Comparison of ENCODE assay signal across 9 mouse cellular contexts in genomic region chr3:116126508-116127190, GRCm38 (mm10). TPM values are rescaled to one million over a fixed set of nuclear protein-coding genes. Genes with fewer than 3 reads are reported as not detected.
A peak's percentile ranks its signal among the peaks of the same experiment; 100 is the strongest.
DNase-seq lines count a peak whose midpoint lies in the region; ATAC-seq lines count a peak whose summit lies in the region.
"Had no signal": no experiment of that assay in that cellular context is flagged by ENCODE, and none has a peak within 500 bp of the region (broad histone marks: within the 10 kb centered on the region; RNA-seq: fewer than 3 reads in every experiment).

No protein-coding gene starts in this region.

- peak; percentile 66; the same call in 1 of the 2 replicates for ATAC-seq in heart, embryonic 13.5 days (ENCODE audit: extremely low read depth, insufficient number of reproducible peaks, low FRiP score, low TSS enrichment)
- peak; percentile 43; the same call in 1 of the 2 replicates for ATAC-seq in liver, embryonic 11.5 days (replicated peaks; ENCODE audit: low FRiP score)

- peaks cover 30% of the 10 kb centered on the region for H3K36me3 ChIP-seq in heart, embryonic 13.5 days
- H3K36me3 ChIP-seq in liver, embryonic 11.5 days (ENCODE audit: control insufficient read depth, insufficient read depth, low read length) = peaks cover 2% of the 10 kb centered on the region; the same call in 1 of the 2 replicates

- peaks cover 17% of the 10 kb centered on the region for H3K4me1 ChIP-seq in heart, embryonic 13.5 days
- H3K4me1 ChIP-seq in liver, embryonic 11.5 days (replicated peaks; ENCODE audit: control insufficient read depth, insufficient read depth, low read length) = no peaks in the 10 kb centered on the region; the same call in 1 of the 2 replicates

- 29% methylated on average over 7 of the region's 7 CpGs for WGBS in heart, embryonic 13.5 days
- WGBS in liver, embryonic 11.5 days = 62% methylated on average over 7 of the region's 7 CpGs

- H3K4me3 ChIP-seq in heart, embryonic 13.5 days = peak overlapping the region; percentile 63
- peak overlapping the region; percentile 43 for H3K4me3 ChIP-seq in liver, embryonic 11.5 days (ENCODE audit: low read depth, low read length)

- H3K9ac ChIP-seq in heart, embryonic 13.5 days = peak overlapping the region; percentile 85
- H3K9ac ChIP-seq in liver, embryonic 11.5 days (ENCODE audit: low read depth, low read length) = no peak overlapping the region

- H3K9me3 ChIP-seq in heart, embryonic 13.5 days = no peaks in the 10 kb centered on the region
- no peaks in the 10 kb centered on the region for H3K9me3 ChIP-seq in liver, embryonic 11.5 days (ENCODE audit: control insufficient read depth, low read length)

- peak; percentile 64 for DNase-seq in Muller cell, postnatal 12 days (ENCODE audit: inconsistent ontology term)
- peak; percentile 27 for DNase-seq in R1 (ENCODE audit: low read depth, low spot score)
- DNase-seq in liver, embryonic 11.5 days (ENCODE audit: low spot score) = no peak
- no peak for DNase-seq in frontal cortex, postnatal 36 days (ENCODE audit: low spot score in 2 of 2)
- DNase-seq in layer of hippocampus, postnatal 36 days = no peak
- DNase-seq in ovary, adult 18-20 months (ENCODE audit: low spot score) = no peak
- DNase-seq in left cerebral cortex, adult 11 months (ENCODE audit: low spot score) = no peak
- DNase-seq: adrenal gland, postnatal 14 days had no signal

- H3K27ac ChIP-seq in heart, embryonic 13.5 days (replicated peaks) = peak overlapping the region; percentile 93
- H3K27ac ChIP-seq in liver, embryonic 11.5 days (ENCODE audit: low read depth, low read length) = peak overlapping the region; percentile 53; the same call in 1 of the 2 replicates

- H3K4me2 ChIP-seq in heart, embryonic 13.5 days = peak overlapping the region; percentile 73
- peak overlapping the region; percentile 57 for H3K4me2 ChIP-seq in liver, embryonic 11.5 days

- H3K27me3 ChIP-seq in heart, embryonic 13.5 days (replicated peaks) = no peaks in the 10 kb centered on the region
- no peaks in the 10 kb centered on the region for H3K27me3 ChIP-seq in liver, embryonic 11.5 days (replicated peaks; ENCODE audit: control insufficient read depth, insufficient read depth, low read length)

RNA-seq across cellular contexts. Expression of gene Vcam1, which starts 2.8 kb away (rescaled TPM):
- polyA plus RNA-seq in heart, embryonic 13.5 days (2015; fragmentation: Nextera tagmentation; extraction: Ambion mirVana) = 56.4 and 67.5 TPM in 2 replicates
- polyA plus RNA-seq in liver, embryonic 11.5 days (2014; fragmentation: Nextera tagmentation; extraction: Ambion mirVana) = 64.3 and 67.4 TPM in 2 replicates
- 10 to 100 TPM; 20.7 to 24.3 TPM for total RNA-seq in layer of hippocampus, postnatal 36 days (2021)

Comparison
In these comparisons a context has a peak if more than half of its experiments do, and no peak if none do; other contexts are left out.
1. DNase-seq: peak in Muller cell, postnatal 12 days (single experiment) and R1 (single experiment); none in liver, embryonic 11.5 days (single experiment), frontal cortex, postnatal 36 days (0 of 2), layer of hippocampus, postnatal 36 days (0 of 2), ovary, adult 18-20 months (single experiment) and left cerebral cortex, adult 11 months (single experiment).